Mouse (Mus musculus): ENCODE measurements around the gene Ptov1.

- TF ChIP-seq CTCF (IDR thresholded peaks at IDR 0.05; ENCODE audit: low read depth) (no peak), EP300 (IDR thresholded peaks at IDR 0.05; ENCODE audit: low read depth) (no peak)
Observed at GRCm38 (mm10) chr7:44820525-44820924, 49.1 kb downstream of the Ptov1 start.
